Mouse (Mus musculus): ENCODE measurements at regions not wholly inside any gene's neighbourhood (a gene's known extent, or its start where the extent isn't known, plus 50 kb on each side); places are given as distances from the start of the nearest gene placed in this dataset.

GRCm38 (mm10) chr2:9592531-9592930, 288.5 kb upstream of the 4930412O13Rik start:
- DNase-seq (ENCODE audit: low spot score in 2 of 2): no peak

GRCm38 (mm10) chr2:9593931-9594330, 287.1 kb upstream of the 4930412O13Rik start:
- DNase-seq (ENCODE audit: low spot score in 2 of 2): no peak

- no peak for DNase-seq (ENCODE audit: low spot score in 2 of 2)
Measured at GRCm38 (mm10) chr2:9595236-9595850, 285.7 kb upstream of the 4930412O13Rik start.

- DNase-seq (ENCODE audit: low spot score in 2 of 2): no peak
Measured at GRCm38 (mm10) chr2:9596135-9596534, 284.9 kb upstream of the 4930412O13Rik start.

GRCm38 (mm10) chr2:9604984-9605383, 276.1 kb upstream of the 4930412O13Rik start:
- no peak for DNase-seq (ENCODE audit: low spot score in 2 of 2)

GRCm38 (mm10) chr2:9607547-9607946, 273.5 kb upstream of the 4930412O13Rik start:
- DNase-seq (ENCODE audit: low spot score in 2 of 2): no peak

GRCm38 (mm10) chr2:9614415-9614814, 266.6 kb upstream of the 4930412O13Rik start:
- no peak for DNase-seq (ENCODE audit: low spot score in 2 of 2)

GRCm38 (mm10) chr2:9616292-9616691, 264.8 kb upstream of the 4930412O13Rik start:
- DNase-seq (ENCODE audit: low spot score in 2 of 2): no peak

- DNase-seq (ENCODE audit: low spot score in 2 of 2): peak; percentile 49 to 82
Measured at GRCm38 (mm10) chr2:9620303-9621244, 260.5 kb upstream of the 4930412O13Rik start.

- no peak for DNase-seq (ENCODE audit: low spot score in 2 of 2)
Measured at GRCm38 (mm10) chr2:9623702-9624101, 257.4 kb upstream of the 4930412O13Rik start.

- DNase-seq (ENCODE audit: low spot score in 2 of 2): no peak
Measured at GRCm38 (mm10) chr2:9628026-9628425, 253.0 kb upstream of the 4930412O13Rik start.

GRCm38 (mm10) chr2:9632719-9633446, 248.2 kb upstream of the 4930412O13Rik start:
- DNase-seq (ENCODE audit: low spot score in 2 of 2): no peak

- DNase-seq (ENCODE audit: low spot score in 2 of 2): no peak
Measured at GRCm38 (mm10) chr2:9639262-9639661, 241.8 kb upstream of the 4930412O13Rik start.

- DNase-seq (ENCODE audit: low spot score in 2 of 2): no peak
Measured at GRCm38 (mm10) chr2:9641629-9642028, 239.4 kb upstream of the 4930412O13Rik start.

- no peak for DNase-seq (ENCODE audit: low spot score in 2 of 2)
Measured at GRCm38 (mm10) chr2:9642411-9642810, 238.6 kb upstream of the 4930412O13Rik start.

GRCm38 (mm10) chr2:9646466-9646865, 234.6 kb upstream of the 4930412O13Rik start:
- no peak for DNase-seq (ENCODE audit: low spot score in 2 of 2)

GRCm38 (mm10) chr2:9646963-9647362, 234.1 kb upstream of the 4930412O13Rik start:
- DNase-seq (ENCODE audit: low spot score in 2 of 2): no peak

GRCm38 (mm10) chr2:9650082-9650481, 231.0 kb upstream of the 4930412O13Rik start:
- DNase-seq (ENCODE audit: low spot score in 2 of 2): no peak

GRCm38 (mm10) chr2:9658880-9659279, 222.2 kb upstream of the 4930412O13Rik start:
- DNase-seq (ENCODE audit: low spot score in 2 of 2): no peak

- DNase-seq (ENCODE audit: low spot score in 2 of 2): no peak
Measured at GRCm38 (mm10) chr2:9669621-9670020, 211.4 kb upstream of the 4930412O13Rik start.

GRCm38 (mm10) chr2:9681691-9682152, 199.3 kb upstream of the 4930412O13Rik start:
- no peak for DNase-seq (ENCODE audit: low spot score in 2 of 2)

GRCm38 (mm10) chr2:9683673-9684210, 197.3 kb upstream of the 4930412O13Rik start:
- DNase-seq (ENCODE audit: low spot score in 2 of 2): no peak
